Mouse (Mus musculus) kidney, adult 9 months (tissue): ENCODE measurements around the gene Nfatc2.
A peak's percentile ranks its signal among the peaks of the same experiment; 100 is the strongest.

Experiments
- DNase-seq: peaks from one replicate; pipeline ENCODE4 v3.0.0; 2022

The Nfatc2 gene

GRCm38 (mm10) chr2:168575834-168576233, 25.6 kb downstream of the Nfatc2 start:
- peak; percentile 55 for DNase-seq

- DNase-seq, result no peak
Observed at GRCm38 (mm10) chr2:168574934-168575333, 26.5 kb downstream of the Nfatc2 start.

- DNase-seq, result no peak
Observed at GRCm38 (mm10) chr2:168573866-168574265, 27.6 kb downstream of the Nfatc2 start.

GRCm38 (mm10) chr2:168571241-168571640, 30.2 kb downstream of the Nfatc2 start:
- DNase-seq, result no peak

GRCm38 (mm10) chr2:168565538-168566253, 35.8 kb downstream of the Nfatc2 start:
- no peak for DNase-seq

GRCm38 (mm10) chr2:168563184-168563583, 38.3 kb downstream of the Nfatc2 start:
- no peak for DNase-seq

GRCm38 (mm10) chr2:168557035-168557434, 44.4 kb downstream of the Nfatc2 start:
- no peak for DNase-seq

- peak; percentile 37 for DNase-seq
Observed at GRCm38 (mm10) chr2:168555897-168556670, 45.4 kb downstream of the Nfatc2 start.

GRCm38 (mm10) chr2:168553541-168553961, 47.9 kb downstream of the Nfatc2 start:
- peak; percentile 33 for DNase-seq

- DNase-seq, result peak; percentile 70
Observed at GRCm38 (mm10) chr2:168552405-168552804, 49.1 kb downstream of the Nfatc2 start.

- DNase-seq, result no peak
Observed at GRCm38 (mm10) chr2:168551218-168551617, 50.2 kb downstream of the Nfatc2 start.

- DNase-seq, result no peak
Observed at GRCm38 (mm10) chr2:168549326-168549725, 52.1 kb downstream of the Nfatc2 start.

- DNase-seq, result no peak
Observed at GRCm38 (mm10) chr2:168548008-168548407, 53.4 kb downstream of the Nfatc2 start.

- DNase-seq, result no peak
Observed at GRCm38 (mm10) chr2:168545901-168546557, 55.4 kb downstream of the Nfatc2 start.

GRCm38 (mm10) chr2:168544102-168544501, 57.4 kb downstream of the Nfatc2 start:
- peak; percentile 24 for DNase-seq

- DNase-seq, result no peak
Observed at GRCm38 (mm10) chr2:168543026-168543425, 58.4 kb downstream of the Nfatc2 start.

GRCm38 (mm10) chr2:168541223-168541622, 60.2 kb downstream of the Nfatc2 start:
- DNase-seq, result no peak

GRCm38 (mm10) chr2:168539594-168540222, 61.7 kb downstream of the Nfatc2 start:
- no peak for DNase-seq

- no peak for DNase-seq
Observed at GRCm38 (mm10) chr2:168539026-168539425, 62.4 kb downstream of the Nfatc2 start.

- no peak for DNase-seq
Observed at GRCm38 (mm10) chr2:168532061-168532833, 69.2 kb downstream of the Nfatc2 start.

GRCm38 (mm10) chr2:168528551-168528950, 72.9 kb downstream of the Nfatc2 start:
- peak; percentile 59 for DNase-seq

- DNase-seq, result no peak
Observed at GRCm38 (mm10) chr2:168527430-168527792, 74.0 kb downstream of the Nfatc2 start.
